Mouse (Mus musculus) heart, adult 2 months (tissue): ENCODE data around the gene Parvg.

ENCODE experiments used
- CTCF ChIP-seq: fragments of 200-600 bp; IDR thresholded peaks from 2 replicates; pipeline ENCODE4 v1.8.1; 2022; ENCODE audit warnings: antibody characterized with exemption, mild to moderate bottlenecking, moderate library complexity
- POLR2A ChIP-seq: fragments of 200-500 bp; IDR thresholded peaks from 2 replicates; pipeline ENCODE4 v1.6.1; 2011; ENCODE audit warnings: mild to moderate bottlenecking, low read depth, low read length, control low read depth; ENCODE audit not compliant: insufficient read depth

DNA sequence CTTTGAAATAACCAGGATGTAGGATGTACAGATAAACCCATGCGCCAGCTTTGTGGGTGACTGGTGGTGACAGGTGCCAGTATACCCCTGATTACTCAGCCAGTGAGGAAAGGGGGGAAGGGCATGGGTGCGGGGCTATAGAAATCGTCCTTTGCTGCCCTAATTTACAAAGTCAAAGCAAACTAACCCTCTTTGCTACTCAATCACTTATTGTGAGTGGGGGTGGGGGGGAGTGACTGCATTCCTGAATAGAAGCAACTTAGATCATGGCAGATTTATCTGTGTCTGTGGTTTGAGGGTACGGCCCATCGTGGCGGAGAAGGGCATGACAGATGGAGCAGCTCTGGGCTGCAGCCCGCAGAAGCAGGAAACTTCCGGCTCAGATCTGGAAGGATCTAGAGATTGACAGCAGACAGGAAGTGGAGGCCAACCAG is 64.9 kb downstream of the Parvg start:
- TF ChIP-seq POLR2A (no peak), CTCF (no peak)
